Mouse (Mus musculus) testis, adult 2 months (tissue): ENCODE measurements around the gene Kctd17.

Experiments used
- CTCF ChIP-seq: fragments of 200-500 bp; IDR thresholded peaks from 2 replicates; pipeline ENCODE4 v1.5.1; 2012; ENCODE audit warnings: low read depth, mild to moderate bottlenecking, inconsistent platforms, low read length, moderate library complexity; ENCODE audit not compliant: control insufficient read depth, insufficient read depth, insufficient replicate concordance
- POLR2A ChIP-seq: fragments of 200-500 bp; IDR thresholded peaks from 2 replicates; pipeline ENCODE4 v1.6.1; 2012; ENCODE audit warnings: low read depth, mild to moderate bottlenecking, inconsistent platforms, low read length, moderate library complexity; ENCODE audit not compliant: control insufficient read depth

DNA sequence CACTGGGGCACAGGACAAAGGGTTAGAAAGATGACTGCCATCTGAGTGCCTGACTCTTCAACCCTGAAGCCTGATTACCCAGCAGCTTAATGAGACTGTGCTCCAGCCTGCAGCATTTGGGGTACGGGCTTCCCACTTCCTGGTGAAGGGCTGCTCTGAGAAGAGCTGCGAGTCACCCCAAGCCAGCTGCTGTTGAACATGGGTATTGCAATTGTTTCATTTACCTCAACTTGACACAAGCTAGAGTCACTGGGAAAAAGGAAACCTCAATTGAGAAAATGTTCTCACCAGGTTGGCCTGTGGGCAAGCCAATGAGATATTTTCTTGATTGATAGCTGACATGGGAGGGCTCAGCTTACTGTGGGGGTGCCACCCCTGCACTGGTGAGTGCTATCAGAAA lies 34.6 kb downstream of the Kctd17 start:
- TF ChIP-seq CTCF (no peak), POLR2A (no peak)
